Mouse (Mus musculus) bone marrow, adult 2 months (tissue): Measurements from ENCODE around the gene Stim1.

Experiments
- CTCF ChIP-seq: fragments of 200-500 bp; IDR thresholded peaks from 2 replicates; pipeline ENCODE4 v1.5.1; 2011; ENCODE audit warnings: low read length, control low read depth; ENCODE audit not compliant: control insufficient read depth, insufficient read depth
- POLR2A ChIP-seq: fragments of 200-500 bp; IDR thresholded peaks from 2 replicates; pipeline ENCODE4 v1.6.1; 2011; ENCODE audit warnings: low read depth, mild to moderate bottlenecking, control low read depth, low read length, borderline replicate concordance; ENCODE audit not compliant: control insufficient read depth

- peak; percentile 80 for TF ChIP-seq POLR2A
- peak; percentile 74 for TF ChIP-seq CTCF
These were observed 16.9 kb upstream of the Stim1 start for GRCm38 (mm10) chr7:102250631-102251214.
